Mouse (Mus musculus): ENCODE data around the gene Zmym6. TPM values are rescaled to one million over a fixed set of nuclear protein-coding genes. Genes with fewer than 3 reads are reported as not detected.
"Not testable (repeated sequence)": the region's sequence is repeated elsewhere in the genome, so short reads cannot be mapped to it uniquely, and the experiment has no call there.

Zmym6 gene
- polyA plus RNA-seq, 1 experiment from 2014 or later = 18.7 TPM

- no peak for ATAC-seq (ENCODE audit: insufficient read depth)
Observed at GRCm38 (mm10) chr4:127083131-127083530, 5.9 kb downstream of the Zmym6 start.

GRCm38 (mm10) chr4:127085761-127086160, 8.6 kb downstream of the Zmym6 start:
- peaks cover 15% of the 10 kb centered on the region; the same call in 1 of the 2 replicates for H3K36me3 ChIP-seq (ENCODE audit: insufficient read depth)
- H3K9ac ChIP-seq = no peak overlapping the region
- no peaks in the 10 kb centered on the region for H3K4me1 ChIP-seq (ENCODE audit: insufficient read depth)
- TF ChIP-seq CTCF (IDR thresholded peaks at IDR 0.05; ENCODE audit: low read depth) = no peak
- no peak for DNase-seq
- no peaks in the 10 kb centered on the region for H3K27me3 ChIP-seq (ENCODE audit: insufficient read depth, low read length)
- WGBS = 82% methylated on average over 1 of the region's 1 CpGs
- H3K9me3 ChIP-seq (ENCODE audit: low read depth, low read length) = no peaks in the 10 kb centered on the region
- no peak for ATAC-seq (ENCODE audit: insufficient read depth)
- H3K4me2 ChIP-seq = no peak overlapping the region
- no peak overlapping the region for H3K4me3 ChIP-seq (ENCODE audit: low read depth, low read length)
- H3K27ac ChIP-seq (ENCODE audit: low read depth) = no peak overlapping the region

More at GRCm38 (mm10) chr4:127083131-127083530, 5.9 kb downstream of the Zmym6 start:
- Histone ChIP-seq H3K4me1 (ENCODE audit: insufficient read depth) (no peaks in the 10 kb centered on the region), H3K9me3 (ENCODE audit: low read depth, low read length) (no peaks in the 10 kb centered on the region), H3K36me3 (ENCODE audit: insufficient read depth) (0 out of 2 replicates have a peak, but pooled peaks cover under 1% of the 10 kb centered on the region), H3K4me2 (no peak overlapping the region), H3K27ac (ENCODE audit: low read depth) (no peak overlapping the region), H3K27me3 (ENCODE audit: insufficient read depth, low read length) (no peaks in the 10 kb centered on the region), H3K9ac (no peak overlapping the region), H3K4me3 (ENCODE audit: low read depth, low read length) (no peak overlapping the region)
- no peak for DNase-seq
- TF ChIP-seq CTCF (IDR thresholded peaks at IDR 0.05; ENCODE audit: low read depth) = no peak
- 67% methylated on average over 2 of the region's 2 CpGs for WGBS

- H3K9ac ChIP-seq = no peak overlapping the region
- 89% methylated on average over 1 of the region's 1 CpGs for WGBS
- no peaks in the 10 kb centered on the region for H3K4me1 ChIP-seq (ENCODE audit: insufficient read depth)
- no peak overlapping the region for H3K27ac ChIP-seq (ENCODE audit: low read depth)
- H3K27me3 ChIP-seq (ENCODE audit: insufficient read depth, low read length) = no peaks in the 10 kb centered on the region
- DNase-seq = no peak
- H3K9me3 ChIP-seq (ENCODE audit: low read depth, low read length) = no peaks in the 10 kb centered on the region
- peaks cover 15% of the 10 kb centered on the region; the same call in 1 of the 2 replicates for H3K36me3 ChIP-seq (ENCODE audit: insufficient read depth)
- ATAC-seq (ENCODE audit: insufficient read depth) = no peak
- TF ChIP-seq CTCF (IDR thresholded peaks at IDR 0.05; ENCODE audit: low read depth) = no peak
- H3K4me3 ChIP-seq (ENCODE audit: low read depth, low read length) = no peak overlapping the region
- no peak overlapping the region for H3K4me2 ChIP-seq
Observed at GRCm38 (mm10) chr4:127091188-127091587, 14.0 kb downstream of the Zmym6 start.

- H3K4me1 ChIP-seq (ENCODE audit: insufficient read depth) = no peaks in the 10 kb centered on the region
- H3K4me2 ChIP-seq = no peak overlapping the region
- no peak overlapping the region for H3K9ac ChIP-seq
- ATAC-seq (ENCODE audit: insufficient read depth) (no peak), DNase-seq (no peak)
- no peak overlapping the region for H3K27ac ChIP-seq (ENCODE audit: low read depth)
- H3K4me3 ChIP-seq (ENCODE audit: low read depth, low read length) = no peak overlapping the region
- H3K9me3 ChIP-seq (ENCODE audit: low read depth, low read length) = no peaks in the 10 kb centered on the region
- 0 out of 2 replicates have a peak, but pooled peaks cover 3% of the 10 kb centered on the region for H3K36me3 ChIP-seq (ENCODE audit: insufficient read depth)
- no peak for TF ChIP-seq CTCF (IDR thresholded peaks at IDR 0.05; ENCODE audit: low read depth)
- H3K27me3 ChIP-seq (ENCODE audit: insufficient read depth, low read length) = no peaks in the 10 kb centered on the region
- 82% methylated on average over 4 of the region's 4 CpGs for WGBS
Observed at GRCm38 (mm10) chr4:127095090-127095489, 17.9 kb downstream of the Zmym6 start.

GRCm38 (mm10) chr4:127099552-127099951, 22.4 kb downstream of the Zmym6 start:
- not testable (repeated sequence) for DNase-seq; H3K36me3 ChIP-seq (ENCODE audit: insufficient read depth); H3K4me3 ChIP-seq (ENCODE audit: low read depth, low read length); H3K27me3 ChIP-seq (ENCODE audit: insufficient read depth, low read length); ATAC-seq (ENCODE audit: insufficient read depth); H3K9me3 ChIP-seq (ENCODE audit: low read depth, low read length); H3K4me2 ChIP-seq; H3K9ac ChIP-seq; H3K27ac ChIP-seq (ENCODE audit: low read depth); H3K4me1 ChIP-seq (ENCODE audit: insufficient read depth)
- WGBS = 94% methylated on average over 1 of the region's 2 CpGs

- ATAC-seq (ENCODE audit: insufficient read depth) = no peak
Observed at GRCm38 (mm10) chr4:127107566-127107965, 30.4 kb downstream of the Zmym6 start.

GRCm38 (mm10) chr4:127110570-127110969, 33.4 kb downstream of the Zmym6 start:
- H3K9ac ChIP-seq = no peak overlapping the region
- ATAC-seq (ENCODE audit: insufficient read depth) (no peak), DNase-seq (peak; percentile 15)
- no peak for TF ChIP-seq CTCF (IDR thresholded peaks at IDR 0.05; ENCODE audit: low read depth)
- 47% methylated on average over 4 of the region's 4 CpGs for WGBS
- H3K9me3 ChIP-seq (ENCODE audit: low read depth, low read length) = no peaks in the 10 kb centered on the region
- H3K27me3 ChIP-seq (ENCODE audit: insufficient read depth, low read length) = no peaks in the 10 kb centered on the region
- no peak overlapping the region for H3K4me3 ChIP-seq (ENCODE audit: low read depth, low read length)
- peaks cover 12% of the 10 kb centered on the region; the same call in 1 of the 2 replicates for H3K36me3 ChIP-seq (ENCODE audit: insufficient read depth)
- no peaks in the 10 kb centered on the region for H3K4me1 ChIP-seq (ENCODE audit: insufficient read depth)
- no peak overlapping the region for H3K4me2 ChIP-seq
- H3K27ac ChIP-seq (ENCODE audit: low read depth) = no peak overlapping the region

More at GRCm38 (mm10) chr4:127107566-127107965, 30.4 kb downstream of the Zmym6 start:
- no peaks in the 10 kb centered on the region for H3K4me1 ChIP-seq (ENCODE audit: insufficient read depth)
- H3K36me3 ChIP-seq (ENCODE audit: insufficient read depth) = peaks cover 15% of the 10 kb centered on the region; the same call in 1 of the 2 replicates
- no peak overlapping the region for H3K4me2 ChIP-seq
- no peaks in the 10 kb centered on the region for H3K9me3 ChIP-seq (ENCODE audit: low read depth, low read length)
- H3K27ac ChIP-seq (ENCODE audit: low read depth) = no peak overlapping the region
- no peak for DNase-seq
- no peak overlapping the region for H3K9ac ChIP-seq
- TF ChIP-seq CTCF (IDR thresholded peaks at IDR 0.05; ENCODE audit: low read depth) = no peak
- no peaks in the 10 kb centered on the region for H3K27me3 ChIP-seq (ENCODE audit: insufficient read depth, low read length)
- 95% methylated on average over 4 of the region's 4 CpGs for WGBS
- H3K4me3 ChIP-seq (ENCODE audit: low read depth, low read length) = no peak overlapping the region

- no peaks in the 10 kb centered on the region for H3K4me1 ChIP-seq (ENCODE audit: insufficient read depth)
- DNase-seq = no peak
- H3K4me3 ChIP-seq (ENCODE audit: low read depth, low read length) = no peak within 1 kb of the TSS
- no peak within 1 kb of the TSS for H3K27ac ChIP-seq (ENCODE audit: low read depth)
- TF ChIP-seq CTCF (IDR thresholded peaks at IDR 0.05; ENCODE audit: low read depth) = no peak
- no peak within 1 kb of the TSS for H3K9ac ChIP-seq
- WGBS = 91% methylated on average over 5 of the region's 5 CpGs
- H3K36me3 ChIP-seq (ENCODE audit: insufficient read depth) = no peaks in the 10 kb centered on the region
- H3K9me3 ChIP-seq (ENCODE audit: low read depth, low read length) = no peaks in the 10 kb centered on the region
- no peak within 1 kb of the TSS for H3K4me2 ChIP-seq
- ATAC-seq (ENCODE audit: insufficient read depth) = no peak
- no peaks in the 10 kb centered on the region for H3K27me3 ChIP-seq (ENCODE audit: insufficient read depth, low read length)
Observed at GRCm38 (mm10) chr4:127123391-127123790, 46.2 kb downstream of the Zmym6 start, which contains the start of gene Tmem35b. Tmem35b (plus strand) TSS chr4:127123691.

All from lung, embryonic 14.5 days (tissue).